Mouse (Mus musculus) frontal cortex, postnatal 14 days (tissue): ENCODE measurements at regions not wholly inside any gene's neighbourhood (a gene's known extent, or its start where the extent isn't known, plus 50 kb on each side); places are given as distances from the start of the nearest gene placed in this dataset.

Experiments used
- DNase-seq, 2 experiments: peaks; one replicate each; pipeline ENCODE4 v3.0.0; 2022; ENCODE audit warnings: low spot score in 2 of 2

GRCm38 (mm10) chr14:14596057-14596809 is 105.8 kb upstream of the Slc4a7 start:
- DNase-seq, result no peak

GRCm38 (mm10) chr14:14599586-14599985 is 102.5 kb upstream of the Slc4a7 start:
- DNase-seq, result no peak

GRCm38 (mm10) chr14:14599990-14600389 is 102.1 kb upstream of the Slc4a7 start:
- no peak for DNase-seq

- no peak for DNase-seq
Measured at GRCm38 (mm10) chr14:14603439-14603838, 98.6 kb upstream of the Slc4a7 start.

- no peak for DNase-seq
Measured at GRCm38 (mm10) chr14:14607074-14607473, 95.0 kb upstream of the Slc4a7 start.

- no peak for DNase-seq
Measured at GRCm38 (mm10) chr14:14612245-14612644, 89.8 kb upstream of the Slc4a7 start.

GRCm38 (mm10) chr14:14620316-14620715 is 81.8 kb upstream of the Slc4a7 start:
- no peak for DNase-seq

GRCm38 (mm10) chr14:14628673-14629072 is 73.4 kb upstream of the Slc4a7 start:
- no peak for DNase-seq

GRCm38 (mm10) chr14:14631750-14632149 is 70.3 kb upstream of the Slc4a7 start:
- DNase-seq, result no peak

GRCm38 (mm10) chr14:14632471-14632870 is 69.6 kb upstream of the Slc4a7 start:
- DNase-seq, result peak in 1 of 2 experiments; percentile 10

- DNase-seq, result peak; percentile 33 to 41
Measured at GRCm38 (mm10) chr14:14632951-14633931, 68.8 kb upstream of the Slc4a7 start.

- DNase-seq, result no peak
Measured at GRCm38 (mm10) chr14:14634021-14634420, 68.1 kb upstream of the Slc4a7 start.

GRCm38 (mm10) chr14:14639102-14640015 is 62.7 kb upstream of the Slc4a7 start:
- DNase-seq, result no peak

- DNase-seq, result no peak
Measured at GRCm38 (mm10) chr14:14640023-14640441, 62.0 kb upstream of the Slc4a7 start.

- DNase-seq, result no peak
Measured at GRCm38 (mm10) chr14:14640557-14640956, 61.5 kb upstream of the Slc4a7 start.

- DNase-seq, result no peak
Measured at GRCm38 (mm10) chr14:14643533-14643932, 58.5 kb upstream of the Slc4a7 start.

- DNase-seq, result no peak
Measured at GRCm38 (mm10) chr14:14645084-14645483, 57.0 kb upstream of the Slc4a7 start.
